Mouse (Mus musculus) adrenal gland, postnatal 10 days (tissue): ENCODE data around the gene 4930426L09Rik. TPM values are rescaled to one million over a fixed set of nuclear protein-coding genes. Genes with fewer than 3 reads are reported as not detected.
A peak's percentile ranks its signal among the peaks of the same experiment; 100 is the strongest.
"Not testable (repeated sequence)": the region's sequence is repeated elsewhere in the genome, so short reads cannot be mapped to it uniquely, and the experiment has no call there.

ENCODE experiments used
- DNase-seq: peaks from one replicate; pipeline ENCODE4 v3.0.0; 2021; ENCODE audit warnings: mixed read lengths
- total RNA-seq, 2 experiments: library from RNA; stranded (reverse); gene quantifications; 2 replicates each; pipeline ENCODE4 v1.2.3; 2021

The 4930426L09Rik gene
- total RNA-seq, 2 experiments from 2014 or later: 0.66 to 0.67 TPM

- DNase-seq: no peak
These were observed 27.7 kb upstream of the 4930426L09Rik start for GRCm38 (mm10) chr2:18970461-18970860.

DNA sequence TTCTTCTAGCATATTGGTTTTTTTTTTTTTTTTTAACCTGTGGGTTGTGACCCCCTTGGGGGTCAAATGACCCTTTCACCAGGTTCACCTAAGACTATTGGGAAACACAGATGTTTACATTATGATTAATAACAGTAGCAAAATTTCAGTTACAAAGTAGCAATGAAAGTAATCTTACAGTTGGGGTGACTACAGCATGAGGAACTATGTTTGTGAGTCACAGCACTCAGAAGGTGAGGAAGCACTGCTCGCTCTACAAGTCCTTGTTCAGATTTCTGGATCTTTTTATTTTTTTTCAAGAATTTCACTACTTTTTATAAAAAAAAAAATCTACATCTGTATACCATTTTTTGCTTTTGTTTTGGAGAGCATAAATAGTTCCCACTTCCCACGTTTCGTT is 26.6 kb upstream of the 4930426L09Rik start:
- DNase-seq: no peak

- no peak for DNase-seq
These were observed 23.1 kb upstream of the 4930426L09Rik start for GRCm38 (mm10) chr2:18974882-18975645.

DNA sequence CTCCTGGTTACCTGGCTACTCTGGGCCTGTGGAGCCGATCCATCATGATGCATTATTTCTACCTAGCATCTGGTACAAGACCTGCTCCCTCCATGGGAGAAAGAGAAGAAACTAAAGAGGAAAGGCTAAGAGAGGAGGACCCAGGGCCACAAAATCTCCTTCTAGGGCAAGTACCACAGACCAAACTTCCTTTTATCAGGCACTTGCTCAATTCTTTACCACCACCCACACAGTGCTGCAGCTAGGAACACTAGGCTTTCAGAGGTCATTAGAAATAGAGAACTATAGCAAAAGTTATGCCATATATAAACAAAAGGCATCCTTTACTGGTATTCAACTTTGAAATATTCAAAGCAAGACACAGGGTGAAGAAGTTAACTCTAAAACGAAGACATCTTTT is 22.0 kb upstream of the 4930426L09Rik start:
- no peak for DNase-seq

DNA sequence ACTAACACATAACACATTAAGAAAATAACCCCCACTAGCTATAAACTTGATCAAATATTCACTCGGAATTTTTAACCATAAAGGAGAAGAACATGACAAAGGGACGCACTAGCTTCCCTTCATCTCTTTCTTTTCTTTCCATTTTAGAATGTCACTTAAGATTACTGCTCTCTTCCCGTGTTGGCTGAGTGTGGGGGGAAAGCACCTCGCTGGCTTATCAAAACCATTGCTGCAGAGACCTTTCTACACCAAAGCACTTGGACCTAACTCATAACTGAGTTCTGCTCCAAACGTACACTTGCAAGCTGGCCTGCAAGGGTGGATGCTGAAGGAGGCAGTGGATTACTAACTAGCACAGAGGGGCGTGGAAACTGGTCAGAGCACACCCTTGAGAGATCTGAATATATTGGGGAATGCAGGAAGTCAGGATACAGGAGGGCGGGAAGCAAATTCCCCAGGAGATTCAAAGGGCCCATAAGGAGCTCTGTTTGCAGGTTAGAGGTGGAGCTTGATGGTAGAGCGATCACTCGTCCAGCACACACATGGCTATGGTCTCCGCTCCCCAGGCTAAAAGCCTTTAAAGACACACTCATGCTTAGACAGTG is 20.8 kb upstream of the 4930426L09Rik start:
- DNase-seq: no peak

- no peak for DNase-seq
These were observed 19.1 kb upstream of the 4930426L09Rik start for GRCm38 (mm10) chr2:18979046-18979445.

DNA sequence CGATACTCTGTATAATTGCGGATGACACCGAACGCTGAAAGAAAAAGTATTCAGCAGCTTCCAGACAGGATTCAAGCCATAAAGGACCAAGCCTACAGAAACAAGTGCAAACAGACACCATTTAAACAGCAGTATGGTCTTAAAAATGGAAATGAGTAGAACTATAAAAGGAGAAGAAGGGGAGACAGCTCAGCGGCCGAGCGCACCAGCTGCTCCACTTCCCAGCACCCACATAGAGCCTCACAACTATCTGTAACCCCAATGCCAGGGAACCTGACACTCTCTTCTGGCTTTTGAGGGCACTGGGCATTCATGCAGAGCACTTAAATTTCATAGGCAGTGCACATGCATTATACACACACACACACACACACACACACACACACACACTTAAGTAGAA is 18.5 kb upstream of the 4930426L09Rik start:
- no peak for DNase-seq

DNA sequence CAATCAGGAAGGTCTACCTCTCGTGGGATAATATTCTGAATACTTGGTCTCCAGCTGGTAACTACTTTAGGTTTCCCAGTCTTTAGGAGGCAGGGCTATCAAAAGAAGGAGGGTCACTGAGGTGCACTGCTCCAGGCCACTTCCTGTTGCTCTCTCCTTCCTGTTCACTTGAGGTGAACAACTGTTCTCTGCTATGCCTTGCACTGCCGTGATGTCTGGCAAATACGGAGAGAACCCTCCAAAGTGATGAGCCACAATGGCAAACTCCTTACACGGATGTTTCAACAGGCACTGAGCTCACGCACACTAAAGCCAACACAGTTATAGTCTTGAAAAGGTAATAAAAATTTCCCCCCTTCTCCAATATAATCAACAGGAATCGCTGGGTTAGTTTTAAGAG is 15.6 kb upstream of the 4930426L09Rik start:
- no peak for DNase-seq

DNA sequence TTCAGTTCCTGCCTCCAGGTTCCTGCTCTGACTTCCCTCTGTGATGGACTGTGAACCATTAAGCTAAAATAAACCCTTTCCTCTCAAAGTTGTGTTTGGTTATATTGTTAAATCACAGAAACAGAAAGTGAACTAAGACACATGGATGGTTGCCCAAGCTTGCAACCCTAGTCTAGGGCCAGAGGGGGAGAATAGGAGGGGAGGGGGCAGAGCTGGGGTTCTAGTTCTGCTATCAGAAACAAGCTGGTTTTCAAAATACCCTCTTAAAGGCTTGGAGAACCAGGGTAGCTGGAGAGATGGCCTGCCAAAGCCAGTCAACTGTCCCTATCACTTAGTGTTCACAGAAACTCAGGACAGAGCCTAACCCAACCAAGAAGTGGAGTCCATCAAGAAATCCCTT is 14.6 kb upstream of the 4930426L09Rik start:
- no peak for DNase-seq

GRCm38 (mm10) chr2:18984095-18984847 is 13.9 kb upstream of the 4930426L09Rik start:
- DNase-seq: no peak

DNA sequence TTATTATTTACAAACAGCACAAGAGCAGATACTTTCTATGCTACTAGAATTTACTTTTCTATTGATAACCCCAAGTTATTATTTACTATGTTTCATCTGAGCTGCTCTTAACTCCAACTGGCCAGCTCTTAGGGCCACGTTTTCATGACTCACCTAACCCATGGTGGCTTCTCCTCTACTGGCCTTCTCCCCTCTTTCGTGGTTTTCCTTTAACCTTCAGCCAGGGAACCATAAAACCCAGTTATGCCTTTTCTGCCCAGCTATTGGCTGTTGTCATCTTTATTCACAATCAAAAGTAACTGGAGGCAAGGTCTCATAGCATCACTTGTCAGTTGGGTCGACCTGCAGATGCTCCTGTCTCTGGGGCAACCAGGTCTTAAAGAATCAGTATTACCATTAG is 12.6 kb upstream of the 4930426L09Rik start:
- DNase-seq: no peak

DNA sequence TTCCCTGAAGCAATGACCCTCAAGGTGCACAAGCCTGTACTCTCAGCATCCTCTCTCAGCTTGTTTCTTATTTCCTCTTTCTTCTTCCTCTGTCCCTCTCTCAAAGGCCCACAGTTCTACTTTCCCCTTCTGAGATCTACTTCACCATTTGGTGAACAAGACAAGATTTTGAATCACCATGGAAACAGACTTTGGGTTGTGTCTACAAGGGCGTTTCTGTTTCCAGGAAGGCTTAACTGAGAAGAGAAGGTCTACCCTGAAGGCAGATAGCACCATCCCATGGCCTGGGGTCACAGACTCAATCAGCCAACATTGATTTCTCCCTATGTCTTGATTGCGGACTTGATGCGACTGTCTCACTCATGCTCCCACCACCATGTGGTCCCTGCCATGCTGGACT is 9.3 kb upstream of the 4930426L09Rik start:
- DNase-seq: no peak

- DNase-seq: peak; percentile 30
These were observed 5.3 kb upstream of the 4930426L09Rik start for GRCm38 (mm10) chr2:18992512-18993510.

DNA sequence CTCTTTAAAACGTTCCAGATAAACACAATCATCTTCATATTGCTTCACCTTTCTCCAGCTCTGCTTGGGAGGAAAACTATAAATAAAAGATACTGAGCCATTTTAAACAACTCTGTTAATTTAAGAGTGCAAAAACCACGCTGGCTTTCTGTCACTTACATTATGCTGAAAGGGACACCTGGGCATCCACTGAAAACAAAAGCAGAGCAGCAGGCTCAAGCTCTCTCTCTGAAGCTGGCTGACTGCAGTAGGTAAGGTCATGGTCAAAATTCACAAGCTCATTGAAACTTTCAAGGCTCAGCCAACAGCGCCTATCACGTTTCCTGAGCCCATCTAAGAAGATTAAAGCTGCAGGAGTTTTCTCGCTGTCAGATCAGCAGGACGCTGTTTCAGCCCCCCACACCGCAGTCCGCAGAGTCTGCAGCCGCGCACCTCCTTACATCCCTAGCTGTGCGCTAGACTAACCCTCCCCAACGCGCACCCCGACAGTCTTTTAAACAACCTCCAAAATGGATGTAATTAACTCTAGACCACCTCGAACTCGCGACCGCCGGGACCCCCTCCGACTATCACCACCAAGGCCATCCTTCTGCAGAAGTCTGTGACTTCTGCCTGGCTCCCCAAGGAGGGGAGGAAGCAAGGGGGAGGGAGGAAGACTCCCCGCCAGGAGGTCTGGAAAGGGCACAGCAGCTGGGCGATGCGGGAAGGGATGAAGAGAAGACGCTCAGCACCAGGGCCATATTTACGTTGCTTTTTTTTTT is 1.5 kb upstream of the 4930426L09Rik start:
- peak; percentile 39 for DNase-seq

- peak; percentile 69 for DNase-seq
These were observed 664 bp upstream of the 4930426L09Rik start for GRCm38 (mm10) chr2:18997387-18997971.

GRCm38 (mm10) chr2:18999395-18999794 is 1.3 kb downstream of the 4930426L09Rik start:
- DNase-seq: no peak

DNA sequence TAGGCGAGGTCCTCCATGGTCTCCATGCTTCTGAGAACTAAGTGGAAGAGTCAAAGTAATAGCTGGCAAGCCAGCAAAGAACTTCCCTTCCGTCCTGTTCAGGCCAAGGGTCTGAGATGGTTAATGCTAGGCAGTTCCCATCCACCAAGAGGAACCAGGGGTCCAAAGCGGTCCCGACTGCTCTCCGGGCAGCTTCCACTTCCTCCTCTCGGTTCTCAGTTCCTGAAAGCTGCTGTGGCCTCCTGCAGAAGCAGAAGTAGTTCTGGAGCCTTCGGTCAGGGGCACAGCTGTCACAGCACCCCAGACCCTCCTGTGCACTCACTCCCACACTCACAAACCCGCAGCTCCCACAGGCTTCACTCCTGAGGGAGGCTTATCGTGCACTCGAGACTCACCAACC is 6.7 kb downstream of the 4930426L09Rik start:
- DNase-seq: no peak

- no peak for DNase-seq
These were observed 8.0 kb downstream of the 4930426L09Rik start for GRCm38 (mm10) chr2:19006124-19006523.

GRCm38 (mm10) chr2:19007580-19007979 is 9.4 kb downstream of the 4930426L09Rik start:
- DNase-seq: no peak

DNA sequence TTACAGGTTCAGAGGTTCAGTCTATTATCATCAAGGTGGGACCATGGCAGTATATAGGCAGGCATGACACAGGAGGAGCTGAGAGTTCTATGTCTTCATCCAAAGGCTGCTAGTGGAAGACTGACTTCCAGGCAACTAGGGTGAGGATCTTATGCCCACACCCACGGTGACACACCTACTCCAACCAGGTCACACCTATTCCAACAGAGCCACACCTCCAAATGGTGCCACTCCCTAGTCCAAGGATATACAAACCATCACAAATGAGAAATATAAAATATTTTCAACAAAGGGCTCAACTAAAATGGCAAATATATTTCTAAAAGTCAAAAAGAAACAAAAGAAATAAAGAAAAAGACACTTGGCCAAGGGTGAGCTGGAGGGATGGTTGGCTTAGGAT is 12.4 kb downstream of the 4930426L09Rik start:
- DNase-seq: not testable (repeated sequence)

DNA sequence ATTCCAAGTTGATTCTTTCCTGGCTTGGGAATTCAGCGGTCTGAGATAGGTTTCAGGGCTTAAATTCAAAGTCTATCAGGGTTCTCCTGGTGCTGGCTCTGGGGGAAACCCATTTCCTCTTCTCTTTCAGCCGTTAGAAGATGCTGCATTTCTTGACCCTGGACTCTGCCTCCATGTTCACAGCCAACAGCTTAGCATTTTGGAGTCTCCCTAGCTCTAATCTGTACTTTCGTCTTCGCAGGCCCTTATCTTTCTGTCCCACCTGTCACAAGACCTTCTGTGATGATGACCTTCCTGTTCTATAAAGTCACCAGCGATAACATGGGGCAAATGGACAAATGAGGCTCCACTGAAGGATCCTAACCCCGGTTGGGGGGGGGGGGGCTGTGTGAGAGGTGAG is 13.3 kb downstream of the 4930426L09Rik start:
- DNase-seq: no peak
